Mouse (Mus musculus) CD4-positive helper T cell, adult 2 months (primary cell): ENCODE measurements around the gene Syngr2.

Experiments
- DNase-seq: peaks from one replicate; pipeline ENCODE4 v3.0.0-alpha.2; 2012; ENCODE audit warnings: low read depth, missing footprints, low spot score

Syngr2 gene

DNA sequence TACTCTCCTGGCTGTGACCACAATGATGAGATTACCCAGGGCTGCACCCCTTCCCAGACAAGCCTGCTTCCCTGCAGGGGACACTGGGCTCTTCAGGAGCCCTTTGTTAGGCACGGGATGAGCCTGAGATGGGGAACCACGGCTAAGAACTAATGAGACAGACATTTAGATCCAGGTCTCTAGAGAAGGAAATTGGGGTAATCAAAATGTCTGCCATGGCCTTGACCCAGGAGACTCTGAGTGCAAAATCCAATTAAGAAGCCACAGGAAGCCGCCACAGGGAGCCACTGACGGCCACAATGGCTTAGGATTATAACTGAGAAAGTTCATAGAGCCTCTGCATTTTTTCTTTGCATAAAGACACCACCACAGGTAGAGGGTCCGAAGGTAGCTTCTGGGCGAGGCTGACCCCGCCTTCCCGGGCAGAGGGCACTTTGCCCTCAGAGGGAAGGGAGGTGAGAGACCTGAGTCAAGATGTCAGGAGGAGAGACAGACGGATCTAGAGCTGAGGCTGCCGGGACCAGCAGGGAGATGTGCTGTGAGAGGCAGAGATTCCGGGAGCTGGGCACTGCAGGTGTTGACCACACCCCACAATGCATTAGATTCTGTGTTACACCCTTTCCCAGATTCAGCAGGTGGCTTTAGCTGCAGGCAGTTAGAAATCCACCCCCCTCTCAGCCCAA is 53.8 kb downstream of the Syngr2 start:
- no peak for DNase-seq
